Comparison of ENCODE assay signal across 9 mouse cellular contexts in genomic region chr6:122739952-122740351, GRCm38 (mm10). TPM values are rescaled to one million over a fixed set of nuclear protein-coding genes. Genes with fewer than 3 reads are reported as not detected.
DNase-seq lines count a peak whose midpoint lies in the region; ATAC-seq and TF ChIP-seq lines count a peak whose summit lies in the region.
"Had no signal": no experiment of that assay in that cellular context is flagged by ENCODE, and none has a peak within 500 bp of the region (broad histone marks: within the 10 kb centered on the region; RNA-seq: fewer than 3 reads in every experiment).

No protein-coding gene starts in this region.

- TF ChIP-seq EP300 in ES-Bruce4 (IDR thresholded peaks at IDR 0.05; ENCODE audit: insufficient read depth, low read depth, low read length) = 0 out of 2 replicates have a peak, but pooled peaks have one; percentile 37
- no peak for TF ChIP-seq EP300 in heart, postnatal 0 days (IDR thresholded peaks at IDR 0.05; ENCODE audit: low read depth)

- H3K27me3 ChIP-seq in ES-Bruce4 (ENCODE audit: control insufficient read depth, insufficient read depth, low read length, poor library complexity, severe bottlenecking) = no peaks in the 10 kb centered on the region
- H3K27me3 ChIP-seq in forebrain, embryonic 11.5 days (ENCODE audit: control insufficient read depth, insufficient read depth, low read length) = peaks cover 9% of the 10 kb centered on the region
- H3K27me3 ChIP-seq in heart, postnatal 0 days (ENCODE audit: control insufficient read depth, insufficient read depth, low read length) = no peaks in the 10 kb centered on the region
- H3K27me3 ChIP-seq in liver, embryonic 16.5 days (ENCODE audit: control insufficient read depth, insufficient read depth, low read depth, low read length) = peaks cover 31% of the 10 kb centered on the region
- H3K27me3 ChIP-seq in neural tube, embryonic 13.5 days = peaks cover 40% of the 10 kb centered on the region

- DNase-seq in c-Kit-positive CD71-negative TER-119-negative erythroid progenitor cells, embryonic 14.5 days (ENCODE audit: low read depth) = peak; percentile 53
- DNase-seq in forebrain, embryonic 11.5 days (ENCODE audit: low spot score) = peak; percentile 84
- DNase-seq in heart, postnatal 0 days (ENCODE audit: low spot score) = peak; percentile 66
- peak; percentile 59 to 80 for DNase-seq in kidney, postnatal 36 days
- DNase-seq in telencephalon, adult 2 months (ENCODE audit: low read depth, low spot score) = peak; percentile 64

- ATAC-seq in forebrain, embryonic 11.5 days (replicated peaks; ENCODE audit: low FRiP score) = peak; percentile 67
- ATAC-seq in heart, postnatal 0 days (ENCODE audit: insufficient read depth, low read depth) = peak; percentile 62; the same call in 1 of the 2 replicates
- ATAC-seq in liver, embryonic 16.5 days (ENCODE audit: low read depth) = peak; percentile 43; the same call in 1 of the 2 replicates
- ATAC-seq in neural tube, embryonic 13.5 days (ENCODE audit: low read depth) = 0 out of 2 replicates have a peak, but pooled peaks have one; percentile 30

- 10% methylated on average over 8 of the region's 8 CpGs for WGBS in forebrain, embryonic 11.5 days
- 10% methylated on average over 8 of the region's 8 CpGs for WGBS in heart, postnatal 0 days
- WGBS in liver, embryonic 16.5 days (ENCODE audit: insufficient replicate concordance) = 11% methylated on average over 8 of the region's 8 CpGs
- 8% methylated on average over 8 of the region's 8 CpGs for WGBS in neural tube, embryonic 13.5 days

- TF ChIP-seq POLR2A in ES-Bruce4 (IDR thresholded peaks at IDR 0.05; ENCODE audit: insufficient read depth, low read length) = no peak

- peak overlapping the region; percentile 83 for H3K9ac ChIP-seq in ES-Bruce4 (ENCODE audit: low read depth, poor library complexity, severe bottlenecking)
- no peak overlapping the region for H3K9ac ChIP-seq in forebrain, embryonic 11.5 days (ENCODE audit: low read length)
- H3K9ac ChIP-seq in heart, postnatal 0 days (replicated peaks; ENCODE audit: low read depth, low read length) = no peak overlapping the region
- H3K9ac ChIP-seq in liver, embryonic 16.5 days (ENCODE audit: low read depth, low read length) = no peak overlapping the region
- H3K9ac ChIP-seq in neural tube, embryonic 13.5 days = peak overlapping the region; percentile 49; the same call in 1 of the 2 replicates

- H3K4me3 ChIP-seq in ES-Bruce4 (ENCODE audit: low read depth, low read length) = peak overlapping the region; percentile 96
- no peak overlapping the region for H3K4me3 ChIP-seq in forebrain, embryonic 11.5 days (ENCODE audit: low read depth, low read length)
- H3K4me3 ChIP-seq in heart, postnatal 0 days (ENCODE audit: low read depth, low read length) = no peak overlapping the region
- no peak overlapping the region for H3K4me3 ChIP-seq in liver, embryonic 16.5 days (ENCODE audit: low read depth, low read length)
- peak overlapping the region; percentile 53; the same call in 1 of the 2 replicates for H3K4me3 ChIP-seq in neural tube, embryonic 13.5 days

- TF ChIP-seq CTCF in ES-Bruce4 (IDR thresholded peaks at IDR 0.05; ENCODE audit: low read depth, low read length) = peak; percentile 81
- peak; percentile 84 for TF ChIP-seq CTCF in heart, postnatal 0 days (IDR thresholded peaks at IDR 0.05; ENCODE audit: low read depth)

- H3K9me3 ChIP-seq in ES-Bruce4 (replicated peaks; ENCODE audit: control insufficient read depth, insufficient read depth, low read length, poor library complexity, severe bottlenecking) = no peaks in the 10 kb centered on the region
- no peaks in the 10 kb centered on the region for H3K9me3 ChIP-seq in forebrain, embryonic 11.5 days (ENCODE audit: control insufficient read depth, low read length)
- H3K9me3 ChIP-seq in heart, postnatal 0 days (replicated peaks; ENCODE audit: control insufficient read depth, low read length) = no peaks in the 10 kb centered on the region
- no peaks in the 10 kb centered on the region for H3K9me3 ChIP-seq in liver, embryonic 16.5 days (replicated peaks; ENCODE audit: control insufficient read depth, low read length)
- no peaks in the 10 kb centered on the region for H3K9me3 ChIP-seq in neural tube, embryonic 13.5 days

- H3K27ac ChIP-seq in ES-Bruce4 (ENCODE audit: insufficient read depth, low read length) = peak overlapping the region; percentile 68
- H3K27ac ChIP-seq in forebrain, embryonic 11.5 days (ENCODE audit: low read depth, low read length) = no peak overlapping the region
- no peak overlapping the region for H3K27ac ChIP-seq in heart, postnatal 0 days (ENCODE audit: low read depth)
- H3K27ac ChIP-seq in liver, embryonic 16.5 days (ENCODE audit: low read length) = no peak overlapping the region
- H3K27ac ChIP-seq in neural tube, embryonic 13.5 days (replicated peaks) = no peak overlapping the region

- H3K36me3 ChIP-seq in ES-Bruce4 (ENCODE audit: control insufficient read depth, insufficient read depth, low read length, poor library complexity, severe bottlenecking) = peaks cover 57% of the 10 kb centered on the region
- no peaks in the 10 kb centered on the region for H3K36me3 ChIP-seq in forebrain, embryonic 11.5 days (ENCODE audit: control insufficient read depth, insufficient read depth, low read length)
- H3K36me3 ChIP-seq in heart, postnatal 0 days (replicated peaks; ENCODE audit: control insufficient read depth, insufficient read depth, low read length) = no peaks in the 10 kb centered on the region; the same call in 1 of the 2 replicates
- no peaks in the 10 kb centered on the region for H3K36me3 ChIP-seq in liver, embryonic 16.5 days (ENCODE audit: control insufficient read depth, insufficient read depth)
- H3K36me3 ChIP-seq in neural tube, embryonic 13.5 days = peaks cover 7% of the 10 kb centered on the region; the same call in 1 of the 2 replicates

- peak overlapping the region; percentile 31; the same call in 1 of the 2 replicates for H3K4me2 ChIP-seq in forebrain, embryonic 11.5 days (ENCODE audit: low read depth, low read length, severe bottlenecking)
- H3K4me2 ChIP-seq in heart, postnatal 0 days (ENCODE audit: low read depth, low read length) = peak overlapping the region; percentile 27; the same call in 1 of the 2 replicates
- H3K4me2 ChIP-seq in liver, embryonic 16.5 days (ENCODE audit: low read depth, low read length) = 0 out of 2 replicates have a peak overlapping the region, but pooled peaks have one; percentile 13
- peak overlapping the region; percentile 70 for H3K4me2 ChIP-seq in neural tube, embryonic 13.5 days

- H3K4me1 ChIP-seq in ES-Bruce4 (ENCODE audit: control insufficient read depth, insufficient read depth, low read length) = no peaks in the 10 kb centered on the region
- H3K4me1 ChIP-seq in forebrain, embryonic 11.5 days (replicated peaks; ENCODE audit: control insufficient read depth, insufficient read depth, low read length) = peaks cover 4% of the 10 kb centered on the region; the same call in 1 of the 2 replicates
- H3K4me1 ChIP-seq in heart, postnatal 0 days (ENCODE audit: control insufficient read depth, insufficient read depth) = peaks cover 10% of the 10 kb centered on the region; the same call in 1 of the 2 replicates
- H3K4me1 ChIP-seq in liver, embryonic 16.5 days (ENCODE audit: control insufficient read depth, low read depth, low read length) = peaks cover 5% of the 10 kb centered on the region; the same call in 1 of the 2 replicates
- peaks cover 23% of the 10 kb centered on the region for H3K4me1 ChIP-seq in neural tube, embryonic 13.5 days (replicated peaks)

RNA-seq across cellular contexts. Expression of gene Nanog, which starts 32.7 kb away (rescaled TPM):
- polyA plus RNA-seq in ES-Bruce4 (2011; ENCODE audit: insufficient read depth, insufficient read length, low read depth, missing spikeins) = 610 and 613 TPM in 2 replicates
- 0.31 TPM in 1 of 2 replicates, not detected in the other for polyA plus RNA-seq in forebrain, embryonic 11.5 days (2014; fragmentation: Nextera tagmentation; extraction: Ambion mirVana)
- 0.73 and 1.3 TPM in 2 replicates for total RNA-seq in heart, postnatal 0 days (2014; rRNA removed; ENCODE audit: low replicate concordance)
- 0.47 and 0.61 TPM in 2 replicates for polyA plus RNA-seq in heart, postnatal 0 days (2015; fragmentation: Nextera tagmentation; extraction: Ambion mirVana)
- not detected in 2 replicates for polyA plus RNA-seq in liver, embryonic 16.5 days (2015; fragmentation: Nextera tagmentation; extraction: Ambion mirVana)
- 0.15 TPM in 2 replicates for polyA plus RNA-seq in neural tube, embryonic 13.5 days (2015; fragmentation: Nextera tagmentation; extraction: Ambion mirVana)
- polyA plus RNA-seq: large intestine, adult 2 months had no signal

Comparison
In these comparisons a context has a peak if more than half of its experiments do, and no peak if none do; other contexts are left out.
1. H3K4me3 ChIP-seq: peak in ES-Bruce4 (single experiment) and neural tube, embryonic 13.5 days (single experiment); none in forebrain, embryonic 11.5 days (single experiment), heart, postnatal 0 days (single experiment) and liver, embryonic 16.5 days (single experiment).
2. H3K9ac ChIP-seq: peak in ES-Bruce4 (single experiment) and neural tube, embryonic 13.5 days (single experiment); none in forebrain, embryonic 11.5 days (single experiment), heart, postnatal 0 days (single experiment) and liver, embryonic 16.5 days (single experiment).
3. H3K4me2 ChIP-seq: peak in every context shown above with its lines; median percentile 70 in neural tube, embryonic 13.5 days; 31 in forebrain, embryonic 11.5 days; 27 in heart, postnatal 0 days; 13 in liver, embryonic 16.5 days.
4. RNA of gene Nanog, which starts 32.7 kb away (polyA plus RNA-seq): 610 to 613 TPM in ES-Bruce4; 0.47 to 0.61 TPM in heart, postnatal 0 days, 0.31 TPM in forebrain, embryonic 11.5 days, 0.15 TPM in neural tube, embryonic 13.5 days and not detected in liver, embryonic 16.5 days; every median in the first group is over 100 times any median in the second.
5. Peak in every context shown above with its lines, with median percentiles within 50 percentile points of each other: DNase-seq and ATAC-seq.